Mouse (Mus musculus) heart, postnatal 36 days (tissue): ENCODE data around the gene Card11. TPM values are rescaled to one million over a fixed set of nuclear protein-coding genes. Genes with fewer than 3 reads are reported as not detected.
A peak's percentile ranks its signal among the peaks of the same experiment; 100 is the strongest.

Source experiments
- DNase-seq, 2 experiments: peaks; one replicate each; pipeline ENCODE4 v3.0.0; 2021 to 2022
- intact Hi-C: fragments of 180-260 bp; cut with DNase I; formaldehyde crosslinking; loops from one replicate; pipeline ENCODE4 v1.15.1; 2025
- total RNA-seq, 2 experiments: library from RNA; stranded (reverse); gene quantifications; 2 replicates each; pipeline ENCODE4 v1.2.3; 2021

Card11 gene
- total RNA-seq, 2 experiments from 2014 or later = 0.19 to 0.56 TPM

- DNase-seq = no peak
- intact Hi-C loops = no loop called here
Observed at GRCm38 (mm10) chr5:140931523-140932229, 68.7 kb downstream of the Card11 start.

GRCm38 (mm10) chr5:140918519-140918918, 81.9 kb downstream of the Card11 start:
- intact Hi-C loops = no loop called here
- DNase-seq = no peak

- intact Hi-C loops = no loop called here
- no peak for DNase-seq
Observed at GRCm38 (mm10) chr5:140917807-140918206, 82.6 kb downstream of the Card11 start.

- DNase-seq = no peak
Observed at GRCm38 (mm10) chr5:140910841-140911240, 89.5 kb downstream of the Card11 start.

GRCm38 (mm10) chr5:140900866-140901265, 99.5 kb downstream of the Card11 start:
- DNase-seq = peak; percentile 13 to 20
- intact Hi-C loops = no loop called here

More at GRCm38 (mm10) chr5:140910841-140911240, 89.5 kb downstream of the Card11 start:
- intact Hi-C loops = no loop called here

- no peak for DNase-seq
- intact Hi-C loops = no loop called here
Observed at GRCm38 (mm10) chr5:140891080-140891479, 109.3 kb downstream of the Card11 start.

GRCm38 (mm10) chr5:140890050-140890449, 110.3 kb downstream of the Card11 start:
- DNase-seq = peak; percentile 28 to 48
- intact Hi-C loops = no loop called here

- peak in 1 of 2 experiments; percentile 47 for DNase-seq
- intact Hi-C loops = loop anchor here (2.0 kb wide), 1 partner anchor 43 kb away; no protein-coding TSS in a partner anchor
Observed at GRCm38 (mm10) chr5:140889539-140889938, 110.8 kb downstream of the Card11 start.

- no peak for DNase-seq
Observed at GRCm38 (mm10) chr5:140887871-140888270, 112.5 kb downstream of the Card11 start.

GRCm38 (mm10) chr5:140884966-140885365, 115.4 kb downstream of the Card11 start:
- DNase-seq = no peak
- intact Hi-C loops = no loop called here

More at GRCm38 (mm10) chr5:140887871-140888270, 112.5 kb downstream of the Card11 start:
- intact Hi-C loops = loop anchor here (2.0 kb wide), 1 partner anchor 41 kb away; no protein-coding TSS in a partner anchor

GRCm38 (mm10) chr5:140882391-140882790, 118.0 kb downstream of the Card11 start:
- DNase-seq = no peak
- intact Hi-C loops = no loop called here

- intact Hi-C loops = no loop called here
- DNase-seq = no peak
Observed at GRCm38 (mm10) chr5:140880151-140880550, 120.2 kb downstream of the Card11 start.

- no peak for DNase-seq
- intact Hi-C loops = no loop called here
Observed at GRCm38 (mm10) chr5:140878644-140879043, 121.7 kb downstream of the Card11 start.

GRCm38 (mm10) chr5:140873736-140874307, 126.6 kb downstream of the Card11 start:
- no peak for DNase-seq
- intact Hi-C loops = loop anchor here (5.0 kb wide), 1 partner anchor 1443 kb away; no protein-coding TSS in a partner anchor

GRCm38 (mm10) chr5:140873039-140873551, 127.3 kb downstream of the Card11 start:
- intact Hi-C loops = loop anchor here (5.0 kb wide), 1 partner anchor 1444 kb away; no protein-coding TSS in a partner anchor
- DNase-seq = no peak

- intact Hi-C loops = loop anchor here (5.0 kb wide), 1 partner anchor 1445 kb away; no protein-coding TSS in a partner anchor
- no peak for DNase-seq
Observed at GRCm38 (mm10) chr5:140872532-140873038, 127.8 kb downstream of the Card11 start.

- DNase-seq = no peak
- intact Hi-C loops = loop anchor here (5.0 kb wide), 1 partner anchor 1446 kb away; no protein-coding TSS in a partner anchor
Observed at GRCm38 (mm10) chr5:140871241-140871640, 129.1 kb downstream of the Card11 start.

GRCm38 (mm10) chr5:140869034-140869433, 131.3 kb downstream of the Card11 start:
- intact Hi-C loops = loop anchor here (5.0 kb wide), 1 partner anchor 93 kb away; no protein-coding TSS in a partner anchor
- peak; percentile 50 to 56 for DNase-seq

- intact Hi-C loops = loop anchor here (10.0 kb wide), 1 partner anchor 215 kb away; no protein-coding TSS in a partner anchor
- no peak for DNase-seq
Observed at GRCm38 (mm10) chr5:140859730-140860129, 140.7 kb downstream of the Card11 start.

GRCm38 (mm10) chr5:140858335-140858734, 142.0 kb downstream of the Card11 start:
- DNase-seq = no peak
- intact Hi-C loops = loop anchor here (10.0 kb wide), 1 partner anchor 216 kb away; no protein-coding TSS in a partner anchor
